Mouse (Mus musculus): ENCODE measurements around the gene Nsg2. TPM values are rescaled to one million over a fixed set of nuclear protein-coding genes. Genes with fewer than 3 reads are reported as not detected.
"Not testable (repeated sequence)": the region's sequence is repeated elsewhere in the genome, so short reads cannot be mapped to it uniquely, and the experiment has no call there.

Nsg2 gene
- polyA plus RNA-seq, 1 experiment from 2014 or later = 39.2 TPM

- H3K9ac ChIP-seq (ENCODE audit: low read length); H3K36me3 ChIP-seq (ENCODE audit: control insufficient read depth, insufficient read depth, low read length); H3K27ac ChIP-seq (ENCODE audit: low read depth, low read length); H3K4me2 ChIP-seq (ENCODE audit: low read depth); H3K4me3 ChIP-seq (ENCODE audit: low read depth, low read length); ATAC-seq (ENCODE audit: insufficient read depth, low FRiP score, low TSS enrichment); H3K9me3 ChIP-seq (ENCODE audit: control insufficient read depth, low read length); DNase-seq (ENCODE audit: low spot score); H3K27me3 ChIP-seq (ENCODE audit: control insufficient read depth, insufficient read depth, low read length): not testable (repeated sequence)
- 88% methylated on average over 3 of the region's 3 CpGs for WGBS
- peaks cover 17% of the 10 kb centered on the region for H3K4me1 ChIP-seq (ENCODE audit: control insufficient read depth, insufficient read depth, low read length)
These were observed 7.8 kb downstream of the Nsg2 start for GRCm38 (mm10) chr11:32008049-32008448.

- no peak overlapping the region for H3K4me3 ChIP-seq (ENCODE audit: low read depth, low read length)
- peaks cover 2% of the 10 kb centered on the region for H3K36me3 ChIP-seq (ENCODE audit: control insufficient read depth, insufficient read depth, low read length)
- 81% methylated on average over 3 of the region's 3 CpGs for WGBS
- no peak overlapping the region for H3K27ac ChIP-seq (ENCODE audit: low read depth, low read length)
- peaks cover 17% of the 10 kb centered on the region for H3K4me1 ChIP-seq (ENCODE audit: control insufficient read depth, insufficient read depth, low read length)
- H3K9ac ChIP-seq (ENCODE audit: low read length) = no peak overlapping the region
- no peak overlapping the region for H3K4me2 ChIP-seq (ENCODE audit: low read depth)
- DNase-seq (ENCODE audit: low spot score) (no peak), ATAC-seq (ENCODE audit: insufficient read depth, low FRiP score, low TSS enrichment) (no peak)
- H3K27me3 ChIP-seq (ENCODE audit: control insufficient read depth, insufficient read depth, low read length) = no peaks in the 10 kb centered on the region
- H3K9me3 ChIP-seq (ENCODE audit: control insufficient read depth, low read length) = peaks cover 8% of the 10 kb centered on the region; the same call in 1 of the 2 replicates
These were observed 8.6 kb downstream of the Nsg2 start for GRCm38 (mm10) chr11:32008852-32009251.

DNA sequence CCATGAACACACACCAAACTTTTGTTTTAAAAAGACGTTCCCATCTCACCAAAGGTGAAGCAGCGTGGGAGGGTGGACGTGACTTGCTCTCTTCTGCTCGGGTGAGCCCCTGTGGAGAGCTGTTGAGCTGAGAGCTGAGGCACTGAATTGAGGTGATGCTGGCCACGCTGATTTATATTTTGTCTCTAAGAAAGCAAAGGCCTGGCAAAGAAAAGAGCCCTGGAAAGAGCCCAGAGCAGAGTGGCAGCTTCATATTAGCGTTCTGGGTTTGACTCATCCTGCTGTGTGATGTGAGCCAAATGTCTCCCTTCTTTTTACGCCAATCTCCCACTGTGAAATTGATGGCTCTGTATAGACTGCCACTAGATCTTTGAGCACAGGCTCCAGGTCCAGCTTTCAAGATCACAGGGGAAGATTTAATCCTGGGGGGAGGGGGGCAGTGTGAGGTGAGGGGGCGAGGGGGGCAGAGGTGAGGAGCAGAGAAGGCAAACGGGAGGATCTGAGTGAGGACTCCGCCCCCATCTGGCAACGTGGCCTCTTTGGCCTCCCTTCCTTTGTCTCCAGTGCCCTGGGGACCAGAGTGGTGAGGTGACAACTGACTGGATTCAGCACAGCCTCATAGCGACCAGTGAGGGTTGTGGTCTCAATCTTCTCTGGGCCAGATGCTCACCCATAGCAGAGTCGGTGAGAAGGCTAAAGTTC, 9.8 kb downstream of the Nsg2 start:
- DNase-seq (ENCODE audit: low spot score) = peak; percentile 76
- H3K9ac ChIP-seq (ENCODE audit: low read length) = 0 out of 2 replicates have a peak overlapping the region, but pooled peaks have one; percentile 2
- WGBS = 8% methylated on average over 13 of the region's 13 CpGs

GRCm38 (mm10) chr11:32010663-32010970, 10.4 kb downstream of the Nsg2 start:
- H3K4me1 ChIP-seq (ENCODE audit: control insufficient read depth, insufficient read depth, low read length) = peaks cover 17% of the 10 kb centered on the region
- peak overlapping the region; percentile 63 for H3K27ac ChIP-seq (ENCODE audit: low read depth, low read length)
- H3K4me2 ChIP-seq (ENCODE audit: low read depth) = no peak overlapping the region
- peaks cover 8% of the 10 kb centered on the region; the same call in 1 of the 2 replicates for H3K9me3 ChIP-seq (ENCODE audit: control insufficient read depth, low read length)
- no peaks in the 10 kb centered on the region; the same call in none of the 2 replicates for H3K36me3 ChIP-seq (ENCODE audit: control insufficient read depth, insufficient read depth, low read length)
- no peak overlapping the region for H3K4me3 ChIP-seq (ENCODE audit: low read depth, low read length)
- ATAC-seq (ENCODE audit: insufficient read depth, low FRiP score, low TSS enrichment) = no peak
- H3K27me3 ChIP-seq (ENCODE audit: control insufficient read depth, insufficient read depth, low read length) = no peaks in the 10 kb centered on the region
- DNase-seq (ENCODE audit: low spot score) = no peak
- 51% methylated on average over 5 of the region's 5 CpGs for WGBS
- H3K9ac ChIP-seq (ENCODE audit: low read length) = no peak overlapping the region

More for the DNA sequence above, 9.8 kb downstream of the Nsg2 start:
- Histone ChIP-seq H3K27me3 (ENCODE audit: control insufficient read depth, insufficient read depth, low read length) (no peaks in the 10 kb centered on the region), H3K9me3 (ENCODE audit: control insufficient read depth, low read length) (peaks cover 8% of the 10 kb centered on the region; the same call in 1 of the 2 replicates), H3K4me3 (ENCODE audit: low read depth, low read length) (no peak overlapping the region), H3K4me1 (ENCODE audit: control insufficient read depth, insufficient read depth, low read length) (peaks cover 17% of the 10 kb centered on the region), H3K4me2 (ENCODE audit: low read depth) (no peak overlapping the region), H3K36me3 (ENCODE audit: control insufficient read depth, insufficient read depth, low read length) (peaks cover 2% of the 10 kb centered on the region), H3K27ac (ENCODE audit: low read depth, low read length) (peak overlapping the region; percentile 63)
- peak; percentile 81 for ATAC-seq (ENCODE audit: insufficient read depth, low FRiP score, low TSS enrichment)

DNA sequence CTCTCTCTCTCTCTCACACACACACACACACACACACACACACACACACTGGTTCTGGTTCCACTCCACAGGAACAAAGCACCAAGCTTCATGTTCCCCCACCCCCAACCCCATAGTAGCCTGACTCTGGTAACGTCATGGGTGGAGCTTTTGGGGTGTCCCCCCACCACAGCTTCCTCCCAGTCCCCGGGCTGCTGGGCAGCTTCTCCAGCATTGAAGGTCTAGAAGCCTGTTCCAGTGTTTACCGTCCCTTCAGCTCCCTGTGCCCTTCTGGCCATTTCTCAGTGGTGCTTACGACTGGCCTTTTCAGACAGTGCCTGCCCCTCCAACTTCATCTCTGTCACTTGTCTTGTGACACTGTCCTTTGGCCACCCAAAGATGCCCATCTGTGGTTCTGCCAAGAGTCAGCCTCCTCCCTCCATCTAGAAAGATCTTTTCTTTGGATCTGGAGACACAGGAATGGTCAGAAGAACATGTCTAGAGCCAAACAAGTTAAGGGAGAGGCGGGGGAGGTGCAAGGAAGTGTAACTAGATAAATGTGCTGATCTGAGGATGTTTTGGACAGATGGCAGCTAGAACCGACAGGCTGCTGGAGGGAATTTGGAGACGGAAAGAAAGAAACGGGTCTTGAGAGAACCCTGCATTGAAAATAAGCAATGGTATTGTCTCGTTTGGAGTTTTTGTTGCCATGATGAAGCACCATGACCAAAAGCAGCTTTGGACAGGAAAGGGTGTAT, 11.8 kb downstream of the Nsg2 start:
- Histone ChIP-seq H3K36me3 (ENCODE audit: control insufficient read depth, insufficient read depth, low read length) (no peaks in the 10 kb centered on the region; the same call in none of the 2 replicates), H3K9me3 (ENCODE audit: control insufficient read depth, low read length) (peaks cover 2% of the 10 kb centered on the region; the same call in 1 of the 2 replicates), H3K27me3 (ENCODE audit: control insufficient read depth, insufficient read depth, low read length) (no peaks in the 10 kb centered on the region), H3K4me3 (ENCODE audit: low read depth, low read length) (no peak overlapping the region), H3K9ac (ENCODE audit: low read length) (no peak overlapping the region), H3K27ac (ENCODE audit: low read depth, low read length) (no peak overlapping the region), H3K4me2 (ENCODE audit: low read depth) (no peak overlapping the region), H3K4me1 (ENCODE audit: control insufficient read depth, insufficient read depth, low read length) (peaks cover 17% of the 10 kb centered on the region)
- DNase-seq (ENCODE audit: low spot score) (no peak), ATAC-seq (ENCODE audit: insufficient read depth, low FRiP score, low TSS enrichment) (no peak)
- 68% methylated on average over 9 of the region's 9 CpGs for WGBS

GRCm38 (mm10) chr11:32013014-32013427, 12.8 kb downstream of the Nsg2 start:
- H3K4me1 ChIP-seq (ENCODE audit: control insufficient read depth, insufficient read depth, low read length) = peaks cover 17% of the 10 kb centered on the region
- H3K4me3 ChIP-seq (ENCODE audit: low read depth, low read length) = no peak overlapping the region

GRCm38 (mm10) chr11:32013561-32013960, 13.3 kb downstream of the Nsg2 start:
- no peak overlapping the region for H3K4me2 ChIP-seq (ENCODE audit: low read depth)
- H3K36me3 ChIP-seq (ENCODE audit: control insufficient read depth, insufficient read depth, low read length) = no peaks in the 10 kb centered on the region; the same call in 1 of the 2 replicates
- no peak for DNase-seq (ENCODE audit: low spot score)
- H3K27ac ChIP-seq (ENCODE audit: low read depth, low read length) = no peak overlapping the region
- no peak for ATAC-seq (ENCODE audit: insufficient read depth, low FRiP score, low TSS enrichment)
- H3K27me3 ChIP-seq (ENCODE audit: control insufficient read depth, insufficient read depth, low read length) = no peaks in the 10 kb centered on the region
- no peak overlapping the region for H3K4me3 ChIP-seq (ENCODE audit: low read depth, low read length)
- no peaks in the 10 kb centered on the region for H3K9me3 ChIP-seq (ENCODE audit: control insufficient read depth, low read length)
- H3K4me1 ChIP-seq (ENCODE audit: control insufficient read depth, insufficient read depth, low read length) = peaks cover 17% of the 10 kb centered on the region
- WGBS = 96% methylated on average over 1 of the region's 1 CpGs
- no peak overlapping the region for H3K9ac ChIP-seq (ENCODE audit: low read length)

More at GRCm38 (mm10) chr11:32013014-32013427, 12.8 kb downstream of the Nsg2 start:
- no peak overlapping the region for H3K27ac ChIP-seq (ENCODE audit: low read depth, low read length)
- DNase-seq (ENCODE audit: low spot score) (no peak), ATAC-seq (ENCODE audit: insufficient read depth, low FRiP score, low TSS enrichment) (no peak)
- no peaks in the 10 kb centered on the region for H3K27me3 ChIP-seq (ENCODE audit: control insufficient read depth, insufficient read depth, low read length)
- H3K36me3 ChIP-seq (ENCODE audit: control insufficient read depth, insufficient read depth, low read length) = no peaks in the 10 kb centered on the region; the same call in 1 of the 2 replicates
- no peak overlapping the region for H3K4me2 ChIP-seq (ENCODE audit: low read depth)
- H3K9me3 ChIP-seq (ENCODE audit: control insufficient read depth, low read length) = no peaks in the 10 kb centered on the region
- no peak overlapping the region for H3K9ac ChIP-seq (ENCODE audit: low read length)
- 88% methylated on average over 4 of the region's 4 CpGs for WGBS

GRCm38 (mm10) chr11:32018201-32018600, 17.9 kb downstream of the Nsg2 start:
- H3K4me3 ChIP-seq (ENCODE audit: low read depth, low read length) = no peak overlapping the region
- no peaks in the 10 kb centered on the region for H3K36me3 ChIP-seq (ENCODE audit: control insufficient read depth, insufficient read depth, low read length)
- ATAC-seq (ENCODE audit: insufficient read depth, low FRiP score, low TSS enrichment) (no peak), DNase-seq (ENCODE audit: low spot score) (no peak)
- H3K4me1 ChIP-seq (ENCODE audit: control insufficient read depth, insufficient read depth, low read length) = peaks cover 2% of the 10 kb centered on the region; the same call in 1 of the 2 replicates
- no peak overlapping the region for H3K27ac ChIP-seq (ENCODE audit: low read depth, low read length)
- WGBS = 60% methylated on average over 4 of the region's 4 CpGs
- H3K4me2 ChIP-seq (ENCODE audit: low read depth) = no peak overlapping the region
- H3K27me3 ChIP-seq (ENCODE audit: control insufficient read depth, insufficient read depth, low read length) = no peaks in the 10 kb centered on the region
- H3K9me3 ChIP-seq (ENCODE audit: control insufficient read depth, low read length) = no peaks in the 10 kb centered on the region
- no peak overlapping the region for H3K9ac ChIP-seq (ENCODE audit: low read length)
